Mouse (Mus musculus) kidney, postnatal 14 days (tissue): ENCODE data around the gene St3gal5.
A peak's percentile ranks its signal among the peaks of the same experiment; 100 is the strongest.

Source experiments
- DNase-seq: peaks from one replicate; pipeline ENCODE4 v3.0.0; 2022; ENCODE audit warnings: mixed read lengths

St3gal5 gene

GRCm38 (mm10) chr6:72098021-72098655, 746 bp downstream of the St3gal5 start:
- DNase-seq, result no peak

- no peak for DNase-seq
Measured at GRCm38 (mm10) chr6:72098691-72099090, 1.3 kb downstream of the St3gal5 start.

GRCm38 (mm10) chr6:72099281-72099680, 1.9 kb downstream of the St3gal5 start:
- no peak for DNase-seq

GRCm38 (mm10) chr6:72100171-72100570, 2.8 kb downstream of the St3gal5 start:
- DNase-seq, result no peak

- DNase-seq, result no peak
Measured at GRCm38 (mm10) chr6:72100939-72101338, 3.5 kb downstream of the St3gal5 start.

GRCm38 (mm10) chr6:72101386-72101785, 4.0 kb downstream of the St3gal5 start:
- no peak for DNase-seq

GRCm38 (mm10) chr6:72102066-72102465, 4.7 kb downstream of the St3gal5 start:
- DNase-seq, result no peak

GRCm38 (mm10) chr6:72104534-72104933, 7.1 kb downstream of the St3gal5 start:
- no peak for DNase-seq

- DNase-seq, result no peak
Measured at GRCm38 (mm10) chr6:72108941-72109892, 11.8 kb downstream of the St3gal5 start.

GRCm38 (mm10) chr6:72110577-72110976, 13.2 kb downstream of the St3gal5 start:
- no peak for DNase-seq

- no peak for DNase-seq
Measured at GRCm38 (mm10) chr6:72112575-72112974, 15.2 kb downstream of the St3gal5 start.

GRCm38 (mm10) chr6:72113093-72113702, 15.8 kb downstream of the St3gal5 start:
- no peak for DNase-seq

- DNase-seq, result no peak
Measured at GRCm38 (mm10) chr6:72114902-72115301, 17.5 kb downstream of the St3gal5 start.

GRCm38 (mm10) chr6:72117322-72117968, 20.1 kb downstream of the St3gal5 start:
- DNase-seq, result no peak

GRCm38 (mm10) chr6:72119870-72120269, 22.5 kb downstream of the St3gal5 start:
- DNase-seq, result no peak

GRCm38 (mm10) chr6:72121301-72121700, 23.9 kb downstream of the St3gal5 start:
- DNase-seq, result peak; percentile 58

GRCm38 (mm10) chr6:72122515-72122914, 25.1 kb downstream of the St3gal5 start:
- DNase-seq, result no peak

- no peak for DNase-seq
Measured at GRCm38 (mm10) chr6:72124315-72125103, 27.1 kb downstream of the St3gal5 start.

GRCm38 (mm10) chr6:72126128-72126917, 28.9 kb downstream of the St3gal5 start:
- DNase-seq, result no peak

- DNase-seq, result no peak
Measured at GRCm38 (mm10) chr6:72130056-72130455, 32.7 kb downstream of the St3gal5 start.

GRCm38 (mm10) chr6:72132671-72133214, 35.4 kb downstream of the St3gal5 start:
- no peak for DNase-seq
